Mouse (Mus musculus) bone marrow, adult 2 months (tissue): Measurements from ENCODE around the gene Nell1. TPM values are rescaled to one million over a fixed set of nuclear protein-coding genes. Genes with fewer than 3 reads are reported as not detected.

Experiments used
- H3K27ac ChIP-seq: fragments of 200-500 bp; 2 replicates; pipeline ENCODE4 v1.5.1; 2012; ENCODE audit warnings: low read depth, mild to moderate bottlenecking, control low read depth, inconsistent platforms, low read length; ENCODE audit not compliant: control insufficient read depth, poor library complexity, insufficient read depth
- H3K4me1 ChIP-seq: fragments of 200-500 bp; 2 replicates; pipeline ENCODE4 v1.6.1; 2011; ENCODE audit warnings: low read length; ENCODE audit not compliant: control insufficient read depth, insufficient read depth
- H3K4me3 ChIP-seq: fragments of 200-500 bp; replicated peaks from 2 replicates; pipeline ENCODE3; 2011; ENCODE audit warnings: mild to moderate bottlenecking, low read depth, low read length, control low read depth; ENCODE audit not compliant: control insufficient read depth
- CTCF ChIP-seq: fragments of 200-500 bp; IDR thresholded peaks from 2 replicates; pipeline ENCODE4 v1.5.1; 2011; ENCODE audit warnings: low read length, control low read depth; ENCODE audit not compliant: control insufficient read depth, insufficient read depth
- POLR2A ChIP-seq: fragments of 200-500 bp; IDR thresholded peaks from 2 replicates; pipeline ENCODE4 v1.6.1; 2011; ENCODE audit warnings: low read depth, mild to moderate bottlenecking, control low read depth, low read length, borderline replicate concordance; ENCODE audit not compliant: control insufficient read depth
- WGBS: fragments of 180-500 bp; shearing (Covaris S2); methylation state at CpG from one replicate; pipeline ENCODE4 v1.1.7; 2018; 5-methylcytosine and 5-hydroxymethylcytosine counted together
- polyA plus RNA-seq: library from polyadenylated mRNA; stranded (reverse); fragments of >200 nt; gene quantifications from 2 replicates; pipeline ENCODE4 v1.2.4, GENCODE M21; 2011; ENCODE audit warnings: low replicate concordance; ENCODE audit not compliant: missing spikeins, insufficient read depth, insufficient read length

Gene Nell1
- polyA plus RNA-seq, 1 experiment, result not detected

- no peaks in the 10 kb centered on the region for H3K4me1 ChIP-seq
- H3K27ac ChIP-seq, result no peak overlapping the region
- 66% methylated on average over 3 of the region's 3 CpGs for WGBS
- no peak overlapping the region for H3K4me3 ChIP-seq
- no peak for TF ChIP-seq CTCF
Measured at GRCm38 (mm10) chr7:50260016-50260415, 285.4 kb downstream of the Nell1 start.

DNA sequence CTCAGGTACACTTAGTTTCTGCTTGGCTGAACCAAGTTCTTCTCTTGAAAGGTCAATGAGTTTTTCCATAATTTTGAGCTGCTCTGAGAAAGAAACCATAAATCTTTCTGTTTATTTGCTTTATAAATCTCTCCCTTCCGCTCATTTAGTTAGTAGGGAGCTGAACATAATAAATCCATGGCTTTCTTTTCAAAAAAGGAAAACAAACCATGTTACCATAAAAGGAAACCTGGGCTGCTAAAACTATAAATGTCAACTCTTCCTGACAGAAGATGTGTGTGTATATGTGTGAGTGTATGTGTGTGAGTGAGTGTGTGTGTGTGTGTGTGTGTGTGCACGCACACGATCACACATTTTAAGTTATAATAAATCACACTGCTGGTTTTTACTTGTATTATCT lies 320.8 kb downstream of the Nell1 start:
- no peaks in the 10 kb centered on the region for H3K4me1 ChIP-seq
- WGBS, result 80% methylated on average over 3 of the region's 3 CpGs
- no peak overlapping the region for H3K27ac ChIP-seq
- no peak overlapping the region for H3K4me3 ChIP-seq
- no peak for TF ChIP-seq CTCF
- TF ChIP-seq POLR2A, result no peak

DNA sequence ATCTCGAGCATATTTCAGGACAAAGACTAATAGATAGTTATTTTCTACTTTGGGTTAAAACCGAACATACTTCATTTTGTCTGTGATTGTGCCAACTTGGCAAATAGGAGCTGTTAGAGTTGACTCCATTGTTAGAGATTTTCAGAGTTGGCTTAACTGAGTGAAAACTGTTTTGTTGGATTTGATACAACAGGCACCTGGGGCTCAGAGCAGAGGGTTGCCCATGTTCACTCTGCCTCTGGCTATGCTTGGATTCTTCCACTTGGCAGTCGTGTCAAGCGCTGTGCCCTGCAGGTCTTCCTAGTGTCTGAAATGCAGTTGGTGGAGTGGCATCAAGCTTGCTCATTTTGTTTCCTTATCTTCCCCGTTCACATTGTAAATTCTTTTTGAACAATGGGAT lies 363.6 kb downstream of the Nell1 start:
- H3K4me3 ChIP-seq, result no peak overlapping the region
- no peaks in the 10 kb centered on the region for H3K4me1 ChIP-seq
- 64% methylated on average over 5 of the region's 5 CpGs for WGBS
- no peak for TF ChIP-seq POLR2A
- no peak for TF ChIP-seq CTCF
- H3K27ac ChIP-seq, result no peak overlapping the region

DNA sequence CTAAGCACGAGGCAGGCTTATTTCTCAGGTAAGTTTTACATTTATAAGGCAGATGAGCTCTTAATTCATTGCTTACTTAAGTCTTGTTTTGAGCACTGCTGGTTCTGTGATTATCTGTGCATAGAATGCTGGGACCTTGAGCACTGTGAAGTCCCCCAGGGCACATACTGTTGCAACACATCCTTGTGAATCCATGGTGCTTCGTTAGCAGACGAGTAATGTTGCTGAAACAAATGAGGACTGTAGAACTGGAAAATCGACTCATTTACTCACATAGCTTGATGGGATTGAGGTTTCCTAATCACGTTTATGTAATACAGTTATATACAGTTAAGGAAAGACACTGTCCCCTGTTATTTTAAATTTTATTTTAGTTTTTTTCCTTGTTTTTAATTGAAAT lies 364.1 kb downstream of the Nell1 start:
- WGBS, result 66% methylated on average over 5 of the region's 5 CpGs
- H3K27ac ChIP-seq, result no peak overlapping the region
- H3K4me3 ChIP-seq, result no peak overlapping the region
- no peak for TF ChIP-seq POLR2A
- no peak for TF ChIP-seq CTCF
- H3K4me1 ChIP-seq, result no peaks in the 10 kb centered on the region

DNA sequence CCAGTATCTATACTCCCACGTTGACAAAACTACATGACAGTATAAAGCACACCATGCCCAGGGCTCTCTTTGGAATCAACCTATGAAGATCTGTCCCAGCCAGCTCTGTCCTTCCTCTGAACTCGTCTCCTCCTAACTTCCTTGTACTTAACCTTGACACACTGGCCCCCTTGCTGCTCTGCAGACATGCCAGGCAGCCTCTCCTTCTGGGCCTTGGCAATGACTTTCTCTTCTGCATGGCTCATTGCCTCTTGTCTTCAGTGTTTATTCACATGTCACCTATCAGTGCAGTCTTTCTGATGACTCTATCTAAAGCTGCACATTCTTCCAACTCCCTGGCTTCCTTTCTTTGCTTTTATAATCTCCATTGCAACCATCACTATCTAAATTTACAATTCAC lies 376.9 kb downstream of the Nell1 start:
- TF ChIP-seq POLR2A (no peak), CTCF (no peak)
- Histone ChIP-seq H3K4me1 (no peaks in the 10 kb centered on the region), H3K27ac (no peak overlapping the region), H3K4me3 (no peak overlapping the region)
- WGBS, result 42% methylated on average over 2 of the region's 2 CpGs

DNA sequence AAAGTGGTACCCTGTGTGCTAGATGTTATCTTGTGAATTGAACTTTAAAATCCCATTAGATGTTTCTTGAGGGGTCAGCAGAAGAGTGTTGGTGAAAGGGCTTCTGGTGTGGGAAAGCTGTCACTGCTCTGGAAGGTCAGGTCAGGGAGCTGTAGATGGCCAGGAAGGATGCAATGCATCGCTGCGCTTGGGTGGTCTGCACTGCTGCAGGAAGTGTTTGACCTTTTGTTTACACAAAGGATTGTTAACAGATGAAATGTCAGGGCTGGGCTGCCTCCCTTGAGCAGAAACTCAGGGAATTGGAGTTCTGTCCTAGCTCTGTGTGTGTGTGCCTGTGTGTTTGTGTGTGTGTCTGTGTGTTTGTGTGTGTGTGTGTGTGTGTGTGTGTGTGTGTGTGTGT lies 382.5 kb downstream of the Nell1 start:
- TF ChIP-seq CTCF, result no peak
- no peak for TF ChIP-seq POLR2A

DNA sequence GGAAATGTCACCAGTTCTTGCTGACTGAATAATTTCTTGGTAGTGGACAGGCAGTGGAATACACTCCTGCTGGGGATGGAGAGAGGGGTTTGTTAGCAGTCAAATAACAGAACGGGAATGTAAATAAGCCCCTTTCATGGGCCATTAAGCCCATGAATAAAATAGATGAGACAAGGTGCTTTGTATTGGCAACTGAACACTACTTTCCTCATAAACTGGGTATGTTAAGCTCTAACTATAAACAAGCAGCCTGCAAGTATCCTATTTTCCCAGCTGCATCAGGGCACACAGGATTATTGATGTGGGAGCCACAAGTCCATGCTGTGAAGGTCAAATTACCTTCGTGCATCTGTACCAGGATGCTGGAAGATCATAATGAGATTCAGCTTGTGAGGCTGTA lies 387.4 kb downstream of the Nell1 start:
- TF ChIP-seq POLR2A, result no peak
- TF ChIP-seq CTCF, result no peak
- H3K27ac ChIP-seq, result no peak overlapping the region
- H3K4me1 ChIP-seq, result no peaks in the 10 kb centered on the region
- 64% methylated on average over 2 of the region's 2 CpGs for WGBS
- no peak overlapping the region for H3K4me3 ChIP-seq

More for the DNA sequence above, 382.5 kb downstream of the Nell1 start:
- H3K27ac ChIP-seq, result no peak overlapping the region
- H3K4me3 ChIP-seq, result no peak overlapping the region
- H3K4me1 ChIP-seq, result no peaks in the 10 kb centered on the region
- 26% methylated on average over 2 of the region's 2 CpGs for WGBS

DNA sequence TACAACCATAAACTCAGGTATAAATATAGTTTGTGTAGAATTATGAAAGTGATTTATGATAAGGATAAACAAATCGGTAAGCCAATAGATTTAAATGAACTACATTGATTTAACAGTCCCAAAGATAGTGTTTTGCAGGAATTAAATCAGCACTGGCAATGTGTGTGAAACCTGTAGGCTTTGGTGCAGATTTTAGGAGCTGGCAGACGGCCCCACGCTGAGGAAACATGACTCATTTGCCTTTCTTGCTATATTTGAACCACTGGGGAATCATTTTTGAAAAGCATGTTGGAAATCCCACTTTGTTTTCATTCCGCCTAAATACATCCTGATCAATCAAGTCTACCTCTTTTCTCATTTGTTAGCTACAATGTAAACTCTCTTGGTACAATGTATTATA lies 400.2 kb downstream of the Nell1 start:
- TF ChIP-seq POLR2A, result no peak
- TF ChIP-seq CTCF, result no peak

DNA sequence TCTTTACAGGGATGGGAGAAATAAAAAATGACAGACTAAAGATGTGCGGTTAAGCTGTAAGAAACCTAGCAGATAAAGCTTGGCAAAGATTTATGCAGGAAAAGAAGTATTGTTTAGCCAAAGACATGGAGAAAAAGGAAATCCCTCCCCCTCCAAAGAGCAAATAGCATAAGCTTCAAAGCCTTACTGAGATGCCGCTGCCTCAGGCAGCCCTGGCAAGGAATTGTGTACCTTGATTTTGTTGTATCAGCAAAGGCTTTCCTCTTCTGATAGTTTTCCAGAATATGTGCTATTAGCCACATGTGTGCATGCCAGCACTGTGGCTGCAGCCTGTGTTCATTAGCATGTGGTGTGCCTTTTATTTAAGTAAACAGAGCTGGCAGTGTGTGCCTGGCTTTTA lies 435.8 kb downstream of the Nell1 start:
- H3K4me3 ChIP-seq, result no peak overlapping the region
- no peak overlapping the region for H3K27ac ChIP-seq
- TF ChIP-seq POLR2A (no peak), CTCF (no peak)
- no peaks in the 10 kb centered on the region for H3K4me1 ChIP-seq
- 71% methylated on average over 2 of the region's 2 CpGs for WGBS

More for the DNA sequence above, 400.2 kb downstream of the Nell1 start:
- no peak overlapping the region for H3K4me3 ChIP-seq
- H3K27ac ChIP-seq, result no peak overlapping the region
- WGBS, result 67% methylated on average over 4 of the region's 4 CpGs
- no peaks in the 10 kb centered on the region for H3K4me1 ChIP-seq

DNA sequence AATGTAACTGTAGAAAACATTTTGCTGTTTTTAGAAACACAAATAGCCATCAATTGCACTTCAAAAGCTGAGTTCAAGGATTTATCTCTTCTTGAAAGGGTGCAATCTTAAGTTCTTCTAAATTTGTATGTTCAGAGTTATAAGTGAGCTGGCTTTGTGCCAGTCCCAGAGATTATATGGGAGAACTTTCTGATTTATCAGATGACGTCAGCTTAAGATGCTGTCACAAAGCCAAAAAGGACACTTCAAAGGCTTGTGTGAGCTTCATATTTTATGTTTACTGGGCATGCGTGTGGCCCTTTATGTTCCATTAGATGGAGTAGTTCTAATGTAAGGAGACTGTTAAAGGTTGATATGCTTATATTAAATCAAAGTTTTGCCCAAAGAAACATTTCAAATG lies 445.3 kb downstream of the Nell1 start:
- no peaks in the 10 kb centered on the region for H3K4me1 ChIP-seq
- H3K27ac ChIP-seq, result no peak overlapping the region
- no peak overlapping the region for H3K4me3 ChIP-seq
- TF ChIP-seq POLR2A, result no peak
- no peak for TF ChIP-seq CTCF
- 75% methylated on average over 2 of the region's 2 CpGs for WGBS
